Mouse (Mus musculus) heart, embryonic 13.5 days (tissue): ENCODE data around the gene Gm20458. TPM values are rescaled to one million over a fixed set of nuclear protein-coding genes. Genes with fewer than 3 reads are reported as not detected.

Experiments used
- ATAC-seq: fragments of 200-750 bp; cut with Nextera tagmentation; 2 replicates; pipeline ENCODE4 v1.8.0; 2017; ENCODE audit warnings: moderate TSS enrichment; ENCODE audit not compliant: insufficient number of reproducible peaks, low FRiP score, low TSS enrichment; ENCODE audit errors: extremely low read depth
- H3K27ac ChIP-seq: fragments of 300-500 bp; sonication (generic); replicated peaks from 2 replicates; pipeline ENCODE4 v1.5.1; 2015; ENCODE audit warnings: moderate library complexity, mild to moderate bottlenecking, inconsistent platforms
- H3K27me3 ChIP-seq: fragments of 300-500 bp; sonication (generic); replicated peaks from 2 replicates; pipeline ENCODE4 v1.6.1; 2015; ENCODE audit warnings: mild to moderate bottlenecking, inconsistent platforms
- H3K36me3 ChIP-seq: fragments of 300-500 bp; sonication (generic); 2 replicates; pipeline ENCODE4 v1.6.1; 2015; ENCODE audit warnings: mild to moderate bottlenecking, inconsistent platforms
- H3K4me1 ChIP-seq: fragments of 300-500 bp; sonication (generic); 2 replicates; pipeline ENCODE4 v1.6.1; 2015; ENCODE audit warnings: inconsistent platforms
- H3K4me2 ChIP-seq: fragments of 300-500 bp; sonication (generic); 2 replicates; pipeline ENCODE4 v1.6.1; 2015; ENCODE audit warnings: inconsistent platforms, mild to moderate bottlenecking, moderate library complexity
- H3K4me3 ChIP-seq: fragments of 300-500 bp; sonication (generic); 2 replicates; pipeline ENCODE4 v1.5.1; 2015; ENCODE audit warnings: moderate library complexity, mild to moderate bottlenecking, inconsistent platforms
- H3K9ac ChIP-seq: fragments of 300-500 bp; sonication (generic); 2 replicates; pipeline ENCODE4 v1.6.1; 2015; ENCODE audit warnings: inconsistent platforms, mild to moderate bottlenecking, moderate library complexity
- H3K9me3 ChIP-seq: fragments of 300-500 bp; sonication (generic); 2 replicates; pipeline ENCODE4 v1.6.1; 2016; ENCODE audit warnings: inconsistent platforms
- WGBS: fragments of 180-500 bp; shearing (Covaris S2); methylation state at CpG from one replicate; pipeline ENCODE4 v1.1.7; 2015; ENCODE audit warnings: mixed read lengths; 5-methylcytosine and 5-hydroxymethylcytosine counted together
- polyA plus RNA-seq: library from polyadenylated mRNA; unstranded; fragments of >200 nt; fragmentation: Nextera tagmentation; extraction: Ambion mirVana; gene quantifications from 2 replicates; pipeline ENCODE4 v1.2.1, GENCODE M21; 2015

Gene Gm20458
- polyA plus RNA-seq, result 8.7 and 11.7 TPM in 2 replicates

DNA sequence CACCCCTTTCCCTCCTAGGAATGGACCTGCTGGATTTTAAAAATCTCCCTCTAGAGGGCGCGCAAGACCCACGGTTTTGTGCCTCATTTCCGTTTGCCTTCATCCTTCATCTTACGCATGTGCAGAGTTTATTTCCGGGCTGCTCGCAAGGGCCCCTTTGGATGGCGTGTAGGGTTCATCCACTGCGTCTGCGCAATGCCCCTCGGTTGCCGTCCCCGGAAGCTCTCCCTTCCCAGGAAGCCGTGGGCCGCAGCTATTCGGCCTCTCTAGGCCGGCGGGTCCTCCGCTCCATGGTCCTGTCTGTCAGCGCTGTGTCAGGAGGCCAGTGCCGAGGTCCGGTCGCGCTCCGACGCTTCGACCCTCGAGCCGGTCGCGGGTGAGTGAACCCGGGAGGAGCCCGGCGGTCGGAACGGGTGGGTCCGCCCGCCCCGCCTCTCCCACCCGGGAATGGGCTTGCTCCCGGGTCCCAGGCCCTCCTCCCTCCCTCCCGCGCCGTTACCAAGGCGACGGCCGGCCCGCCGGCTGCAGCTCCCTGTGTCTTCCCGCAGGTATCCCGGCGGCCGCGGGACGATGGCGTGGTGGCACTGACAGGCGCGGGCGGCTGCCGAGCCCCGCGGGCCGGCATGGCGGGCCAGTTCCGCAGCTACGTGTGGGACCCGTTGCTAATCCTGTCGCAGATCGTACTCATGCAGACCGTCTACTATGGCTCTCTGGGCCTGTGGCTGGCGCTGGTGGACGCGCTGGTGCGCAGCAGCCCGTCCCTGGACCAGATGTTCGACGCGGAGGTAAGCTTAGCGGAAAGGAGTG is at the start of gene Gm20458:
TSS of gene Gm20458 (plus strand) at position 223 of the 807 bp plus-strand sequence.
- H3K36me3 ChIP-seq, result peaks cover 32% of the 10 kb centered on the region
- H3K4me1 ChIP-seq, result peaks cover 24% of the 10 kb centered on the region
- peak within 1 kb of the TSS; percentile 89 for H3K4me2 ChIP-seq
- H3K4me3 ChIP-seq, result peak within 1 kb of the TSS; percentile 91
- no peaks in the 10 kb centered on the region for H3K9me3 ChIP-seq
- under 1% methylated on average over 78 of the region's 79 CpGs for WGBS
- H3K27ac ChIP-seq, result peak within 1 kb of the TSS; percentile 66
- no peaks in the 10 kb centered on the region for H3K27me3 ChIP-seq
- peak within 1 kb of the TSS; percentile 88 for H3K9ac ChIP-seq
- ATAC-seq, result peak; percentile 94

DNA sequence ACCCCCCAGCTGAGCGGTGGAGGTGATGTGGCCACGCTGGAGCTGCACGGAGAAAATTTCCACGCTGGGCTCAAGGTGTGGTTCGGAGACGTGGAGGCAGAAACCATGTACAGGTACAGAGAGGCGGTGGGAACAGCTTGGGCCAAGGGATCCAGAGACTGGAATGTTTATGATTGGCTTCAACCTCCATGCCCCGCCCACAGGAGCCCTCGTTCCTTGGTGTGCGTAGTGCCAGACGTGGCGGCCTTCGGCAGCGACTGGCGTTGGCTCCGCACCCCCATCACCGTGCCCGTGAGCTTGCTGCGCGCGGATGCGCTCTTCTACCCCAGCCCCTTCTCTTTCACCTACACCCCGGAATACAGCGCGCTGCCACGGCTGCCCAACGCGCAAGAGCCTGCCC is 46.6 kb upstream of the Gm20458 start:
- Histone ChIP-seq H3K36me3 (no peaks in the 10 kb centered on the region), H3K9me3 (no peaks in the 10 kb centered on the region), H3K4me3 (peak overlapping the region; percentile 35), H3K4me1 (peaks cover 12% of the 10 kb centered on the region), H3K4me2 (peak overlapping the region; percentile 61), H3K27me3 (peaks cover 66% of the 10 kb centered on the region), H3K27ac (no peak overlapping the region), H3K9ac (peak overlapping the region; percentile 58; the same call in 1 of the 2 replicates)
- no peak for ATAC-seq
- WGBS, result 22% methylated on average over 28 of the region's 28 CpGs

DNA sequence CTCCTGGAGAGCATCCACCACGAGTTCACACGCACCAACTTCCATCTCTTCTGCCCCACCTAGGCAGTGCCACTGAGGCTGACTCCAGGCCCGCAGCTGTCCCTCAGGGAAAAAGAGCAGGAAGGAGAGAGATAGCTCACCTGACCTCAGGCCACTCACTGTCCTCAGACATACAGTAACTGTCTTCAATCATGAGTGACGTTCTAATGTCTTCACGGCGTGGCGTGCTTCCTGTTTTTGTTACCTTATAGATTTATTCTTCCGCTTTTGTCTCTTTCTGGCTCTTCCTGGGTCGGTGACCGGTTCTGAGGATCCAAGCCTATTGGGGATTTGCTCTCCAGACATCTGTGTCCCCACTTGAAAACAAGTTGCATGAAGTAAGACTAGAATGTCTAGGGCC is 46.2 kb upstream of the Gm20458 start:
- H3K9me3 ChIP-seq, result no peaks in the 10 kb centered on the region
- peaks cover 62% of the 10 kb centered on the region for H3K27me3 ChIP-seq
- H3K27ac ChIP-seq, result no peak overlapping the region
- no peaks in the 10 kb centered on the region for H3K36me3 ChIP-seq
- peak overlapping the region; percentile 58; the same call in 1 of the 2 replicates for H3K9ac ChIP-seq
- WGBS, result 54% methylated on average over 10 of the region's 10 CpGs
- peaks cover 12% of the 10 kb centered on the region for H3K4me1 ChIP-seq
- peak overlapping the region; percentile 35 for H3K4me3 ChIP-seq
- H3K4me2 ChIP-seq, result peak overlapping the region; percentile 61
- ATAC-seq, result no peak

DNA sequence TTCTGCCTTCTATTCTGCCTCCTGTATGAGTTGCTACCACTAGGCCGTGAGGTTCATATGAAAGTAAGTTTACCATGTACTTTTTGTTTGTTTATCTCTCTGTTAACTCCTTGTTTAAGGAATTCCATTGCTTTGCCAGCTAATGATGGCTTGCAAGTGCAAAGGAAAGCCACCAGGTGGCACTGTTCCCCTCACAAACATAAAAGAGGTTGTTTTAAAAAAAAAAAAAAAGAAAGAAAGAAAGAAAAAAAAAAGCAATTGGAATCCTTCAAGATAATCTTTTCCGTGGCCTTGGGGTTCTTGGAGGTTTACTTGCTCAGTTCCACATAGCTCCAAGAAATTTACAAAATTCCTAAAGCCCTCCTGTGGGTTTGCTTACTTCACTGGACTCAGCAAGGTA is 43.6 kb upstream of the Gm20458 start:
- H3K9ac ChIP-seq, result no peak overlapping the region
- peaks cover 37% of the 10 kb centered on the region for H3K27me3 ChIP-seq
- no peaks in the 10 kb centered on the region for H3K9me3 ChIP-seq
- 0% methylated on average over 2 of the region's 2 CpGs for WGBS
- H3K4me2 ChIP-seq, result no peak overlapping the region
- no peaks in the 10 kb centered on the region for H3K36me3 ChIP-seq
- ATAC-seq, result no peak
- peaks cover 12% of the 10 kb centered on the region for H3K4me1 ChIP-seq
- H3K27ac ChIP-seq, result no peak overlapping the region
- no peak overlapping the region for H3K4me3 ChIP-seq

DNA sequence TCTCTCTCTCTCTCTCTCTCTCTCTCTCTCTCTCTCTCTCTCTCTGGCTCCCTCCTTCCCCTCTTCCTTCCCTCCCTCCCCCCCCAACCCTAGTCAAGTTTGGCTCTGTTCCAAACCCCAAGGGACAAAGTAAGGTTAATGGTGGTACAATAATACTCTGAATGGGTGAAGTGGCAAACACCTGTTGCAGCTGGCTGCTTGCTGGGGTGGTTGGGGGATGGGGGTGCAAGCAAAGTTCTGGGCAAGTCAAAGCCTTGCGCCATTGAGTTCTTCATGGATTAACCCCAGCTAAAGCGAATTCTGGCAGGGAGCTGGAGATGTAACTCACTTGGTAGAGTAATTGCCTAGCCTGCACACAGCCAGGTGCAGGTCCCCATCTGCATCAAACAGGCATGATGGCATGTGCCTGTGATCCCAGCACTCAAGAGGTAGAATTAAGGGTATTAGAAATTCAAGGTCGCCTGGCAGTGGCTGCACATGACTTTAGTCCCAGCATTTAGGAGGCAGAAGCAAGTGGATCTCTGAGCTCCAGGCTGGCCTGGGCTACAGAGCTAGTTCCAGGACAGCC is 42.4 kb upstream of the Gm20458 start:
- no peak overlapping the region for H3K4me3 ChIP-seq
- peaks cover 2% of the 10 kb centered on the region for H3K36me3 ChIP-seq
- peaks cover 12% of the 10 kb centered on the region for H3K4me1 ChIP-seq
- H3K27me3 ChIP-seq, result peaks cover 30% of the 10 kb centered on the region
- WGBS, result 33% methylated on average over 3 of the region's 3 CpGs
- no peak overlapping the region for H3K4me2 ChIP-seq
- no peak for ATAC-seq
- H3K9ac ChIP-seq, result 0 out of 2 replicates have a peak overlapping the region, but pooled peaks have one; percentile 7
- H3K9me3 ChIP-seq, result no peaks in the 10 kb centered on the region
- no peak overlapping the region for H3K27ac ChIP-seq

DNA sequence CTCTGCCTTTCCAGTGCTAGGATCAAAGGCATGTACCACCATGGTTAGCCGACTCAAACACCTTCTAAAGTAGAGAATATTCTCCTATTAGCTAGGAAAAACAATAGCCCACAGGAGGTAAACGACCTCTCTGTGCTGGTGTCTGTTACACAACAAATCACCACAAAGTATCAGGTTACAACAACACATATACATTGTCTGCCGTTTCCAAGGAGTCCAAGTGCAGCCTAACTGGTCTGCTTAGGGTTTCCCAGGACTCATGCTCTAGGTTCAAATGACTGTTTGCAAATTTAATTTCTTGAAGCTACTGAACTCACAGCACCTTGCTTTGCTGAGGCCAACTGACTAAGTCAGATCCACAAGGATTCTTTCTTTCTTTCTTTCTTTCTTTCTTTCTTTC is 41.3 kb upstream of the Gm20458 start:
- H3K4me1 ChIP-seq, result peaks cover 6% of the 10 kb centered on the region; the same call in 1 of the 2 replicates
- WGBS, result 9% methylated on average over 3 of the region's 3 CpGs
- peaks cover 20% of the 10 kb centered on the region for H3K27me3 ChIP-seq
- H3K4me2 ChIP-seq, result no peak overlapping the region
- ATAC-seq, result no peak
- H3K9me3 ChIP-seq, result no peaks in the 10 kb centered on the region
- H3K27ac ChIP-seq, result no peak overlapping the region
- H3K36me3 ChIP-seq, result peaks cover 12% of the 10 kb centered on the region
- 0 out of 2 replicates have a peak overlapping the region, but pooled peaks have one; percentile 10 for H3K9ac ChIP-seq
- H3K4me3 ChIP-seq, result no peak overlapping the region

DNA sequence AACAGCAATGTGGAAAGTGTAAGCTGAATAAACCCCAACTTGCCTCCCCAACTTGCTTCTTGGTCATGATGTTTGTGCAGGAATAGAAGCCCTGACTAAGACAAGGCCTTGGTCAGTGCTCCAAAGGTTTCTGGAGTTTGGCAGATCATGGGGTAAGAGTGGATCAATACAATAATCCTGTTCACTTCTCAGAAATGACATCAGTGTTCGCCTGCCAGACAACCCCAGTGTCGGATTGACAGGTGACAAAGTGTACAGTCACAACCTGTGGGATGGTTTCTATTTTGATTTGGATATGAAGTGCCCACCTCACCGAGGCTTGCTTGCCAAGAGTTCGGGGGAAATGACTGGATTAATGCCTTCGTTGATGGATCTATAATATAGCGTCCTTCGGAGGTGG is 39.5 kb upstream of the Gm20458 start:
- H3K9me3 ChIP-seq, result no peaks in the 10 kb centered on the region
- no peak overlapping the region for H3K4me2 ChIP-seq
- peaks cover 8% of the 10 kb centered on the region; the same call in 1 of the 2 replicates for H3K27me3 ChIP-seq
- no peak overlapping the region for H3K4me3 ChIP-seq
- H3K36me3 ChIP-seq, result peaks cover 28% of the 10 kb centered on the region
- peaks cover 6% of the 10 kb centered on the region; the same call in 1 of the 2 replicates for H3K4me1 ChIP-seq
- 81% methylated on average over 7 of the region's 7 CpGs for WGBS
- H3K9ac ChIP-seq, result no peak overlapping the region
- no peak for ATAC-seq
- no peak overlapping the region for H3K27ac ChIP-seq

DNA sequence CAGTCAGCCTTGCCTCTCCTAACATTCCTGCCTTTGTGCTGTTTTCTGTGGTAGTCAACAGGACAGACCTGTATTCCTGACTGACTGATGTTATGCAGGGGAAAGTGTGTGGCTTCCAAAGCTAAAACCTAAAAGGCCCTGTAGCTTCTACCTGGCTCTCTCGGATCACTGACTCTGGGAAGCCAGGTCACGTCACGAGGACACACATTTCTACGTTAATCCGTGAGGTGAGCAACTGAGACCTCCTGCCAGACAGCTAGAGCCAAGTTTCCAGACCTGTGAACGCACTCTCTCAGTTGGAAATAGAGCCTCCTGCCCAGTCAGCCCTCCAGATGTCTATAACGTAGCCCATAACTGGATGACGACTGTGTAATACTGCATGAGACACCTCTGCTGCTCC is 38.8 kb upstream of the Gm20458 start:
- H3K27me3 ChIP-seq, result peaks cover 8% of the 10 kb centered on the region; the same call in 1 of the 2 replicates
- H3K4me1 ChIP-seq, result peaks cover 6% of the 10 kb centered on the region; the same call in 1 of the 2 replicates
- no peak overlapping the region for H3K9ac ChIP-seq
- no peak overlapping the region for H3K4me3 ChIP-seq
- H3K27ac ChIP-seq, result 0 out of 2 replicates have a peak overlapping the region, but pooled peaks have one; percentile 17
- 84% methylated on average over 8 of the region's 8 CpGs for WGBS
- ATAC-seq, result no peak
- no peak overlapping the region for H3K4me2 ChIP-seq
- peaks cover 35% of the 10 kb centered on the region for H3K36me3 ChIP-seq
- H3K9me3 ChIP-seq, result no peaks in the 10 kb centered on the region

DNA sequence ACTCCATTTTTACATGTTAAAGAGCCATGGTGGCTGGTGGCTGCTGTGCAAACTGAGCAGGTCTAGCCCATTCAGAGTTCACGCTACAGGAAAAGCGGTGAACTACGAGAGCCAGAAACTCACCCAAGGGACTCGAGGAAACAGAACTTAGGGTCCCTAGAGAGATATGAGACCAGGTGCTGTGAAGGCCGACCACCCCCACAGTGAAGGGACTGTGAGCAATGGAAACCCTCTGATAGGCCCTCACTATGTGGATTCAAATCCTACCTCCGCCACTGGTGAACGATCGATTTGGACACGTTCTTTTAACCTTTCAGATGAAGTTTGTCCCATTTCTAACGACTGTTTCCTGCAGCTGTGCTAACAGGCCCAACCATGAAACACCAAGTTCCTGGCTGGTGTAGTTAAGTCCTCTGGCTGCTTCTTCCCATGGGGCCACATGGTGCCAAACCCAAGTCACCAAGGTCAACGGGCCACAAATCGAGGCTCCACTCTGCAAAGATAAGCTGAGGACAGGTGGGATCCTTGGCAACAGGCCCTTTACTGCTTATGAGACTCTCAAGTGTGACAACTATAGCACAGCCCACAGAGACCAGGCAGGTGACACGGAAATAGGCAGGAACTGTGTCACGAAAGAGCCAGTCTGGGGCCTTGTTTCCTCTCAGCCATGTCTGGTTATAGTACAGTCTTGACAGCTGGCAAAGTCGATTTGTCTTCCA is 37.9 kb upstream of the Gm20458 start:
- H3K9ac ChIP-seq, result no peak overlapping the region
- H3K4me3 ChIP-seq, result no peak overlapping the region
- H3K9me3 ChIP-seq, result no peaks in the 10 kb centered on the region
- H3K36me3 ChIP-seq, result peaks cover 44% of the 10 kb centered on the region
- H3K4me2 ChIP-seq, result no peak overlapping the region
- H3K4me1 ChIP-seq, result peaks cover 6% of the 10 kb centered on the region; the same call in 1 of the 2 replicates
- 76% methylated on average over 15 of the region's 15 CpGs for WGBS
- H3K27me3 ChIP-seq, result peaks cover 8% of the 10 kb centered on the region; the same call in 1 of the 2 replicates
- no peak for ATAC-seq
- H3K27ac ChIP-seq, result no peak overlapping the region

DNA sequence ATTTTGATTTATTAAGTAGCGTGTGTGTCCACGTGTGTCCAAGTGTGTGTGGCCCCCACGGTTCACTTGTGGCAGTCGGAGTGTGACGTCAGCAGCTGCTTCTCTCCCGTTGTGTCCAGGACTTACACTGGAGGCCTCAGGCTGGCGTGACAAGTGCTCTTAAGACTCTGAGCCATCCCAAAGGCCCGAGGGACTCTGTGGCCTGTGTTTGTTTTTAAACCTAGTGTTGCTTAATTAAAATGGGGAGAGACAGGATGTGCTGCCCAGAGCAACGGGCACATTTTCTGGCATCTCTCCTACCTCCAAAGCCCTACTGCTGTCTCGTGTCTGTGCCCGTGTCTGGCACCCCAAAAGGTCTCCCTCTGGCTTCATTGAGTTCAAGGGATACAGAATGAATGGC is 37.3 kb upstream of the Gm20458 start:
- H3K36me3 ChIP-seq, result peaks cover 50% of the 10 kb centered on the region
- no peak overlapping the region for H3K4me2 ChIP-seq
- no peaks in the 10 kb centered on the region for H3K9me3 ChIP-seq
- ATAC-seq, result no peak
- H3K27me3 ChIP-seq, result peaks cover 6% of the 10 kb centered on the region; the same call in 1 of the 2 replicates
- WGBS, result 77% methylated on average over 11 of the region's 11 CpGs
- H3K4me3 ChIP-seq, result no peak overlapping the region
- H3K4me1 ChIP-seq, result peaks cover 3% of the 10 kb centered on the region; the same call in 1 of the 2 replicates
- no peak overlapping the region for H3K27ac ChIP-seq
- H3K9ac ChIP-seq, result no peak overlapping the region

DNA sequence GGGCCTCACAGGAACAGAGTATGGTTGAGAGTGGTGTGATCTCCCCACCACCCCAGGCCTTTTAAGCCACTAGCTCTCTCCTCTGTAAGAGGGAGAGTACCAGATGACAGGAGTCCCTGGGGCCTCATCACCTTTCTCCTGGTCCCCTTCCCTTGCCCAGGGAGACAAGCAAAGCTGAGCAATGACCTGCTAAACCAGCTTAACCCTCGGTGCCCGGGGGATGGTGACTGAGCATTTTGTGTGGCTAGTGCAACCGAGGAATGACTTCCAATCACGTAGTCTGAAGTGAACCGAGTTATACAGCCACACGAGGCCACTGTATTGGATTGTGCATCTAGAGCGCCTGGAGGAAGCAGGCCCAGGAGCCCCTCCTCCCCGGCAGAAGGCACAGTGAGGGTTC is 36.4 kb upstream of the Gm20458 start:
- Histone ChIP-seq H3K9ac (no peak overlapping the region), H3K4me3 (no peak overlapping the region), H3K36me3 (peaks cover 59% of the 10 kb centered on the region), H3K4me1 (peaks cover 8% of the 10 kb centered on the region; the same call in 1 of the 2 replicates), H3K9me3 (no peaks in the 10 kb centered on the region), H3K27ac (no peak overlapping the region), H3K27me3 (0 out of 2 replicates have a peak, but pooled peaks cover 5% of the 10 kb centered on the region), H3K4me2 (no peak overlapping the region)
- no peak for ATAC-seq
- 84% methylated on average over 8 of the region's 8 CpGs for WGBS
